Mouse (Mus musculus) monocyte, adult 59 days (primary cell): ENCODE results near the gene Trhr2. TPM values are rescaled to one million over a fixed set of nuclear protein-coding genes. Genes with fewer than 3 reads are reported as not detected.

Experiments used
- total RNA-seq, 2 experiments: library from RNA; stranded (reverse); gene quantifications; one replicate each; pipeline ENCODE4 v1.2.4; 2023

Trhr2 gene
- total RNA-seq, result not detected

DNA sequence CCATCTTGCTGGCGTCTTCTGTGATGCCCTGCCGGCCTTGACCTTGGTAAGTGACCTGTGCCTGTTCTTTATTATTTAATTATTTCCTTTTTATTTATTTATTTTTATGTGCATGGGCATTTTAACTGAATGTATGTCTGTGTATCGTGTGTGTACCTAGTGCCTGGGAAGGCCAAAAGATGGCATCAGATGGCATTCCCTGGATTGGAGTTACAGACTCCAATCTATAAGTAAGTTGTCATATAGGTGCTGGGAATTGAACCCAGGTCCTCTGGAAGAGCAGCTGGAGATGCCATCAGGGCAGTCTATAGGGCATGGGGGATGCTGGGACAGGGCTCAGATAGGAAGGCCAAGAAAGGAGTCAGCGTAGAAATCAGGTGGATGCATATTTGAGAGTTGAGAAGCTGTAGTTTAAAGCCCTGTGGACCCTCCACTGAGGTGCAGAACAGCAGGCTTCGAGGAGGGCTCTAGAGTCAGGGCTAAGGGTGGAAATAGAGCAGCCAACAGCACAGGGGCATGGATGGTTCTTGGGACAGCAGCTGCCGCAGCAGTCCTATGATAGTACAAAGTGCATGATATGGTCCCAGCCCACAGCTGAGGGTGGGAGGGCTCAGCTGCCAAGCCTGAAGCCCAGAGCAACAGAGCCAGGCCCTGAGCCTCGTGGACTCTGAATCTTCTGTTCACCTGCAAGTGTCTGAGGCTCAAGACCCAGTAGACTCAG, at the start of gene Trhr2:
TSS of gene Trhr2 (minus strand) at position 51 of the 721 bp plus-strand sequence.

DNA sequence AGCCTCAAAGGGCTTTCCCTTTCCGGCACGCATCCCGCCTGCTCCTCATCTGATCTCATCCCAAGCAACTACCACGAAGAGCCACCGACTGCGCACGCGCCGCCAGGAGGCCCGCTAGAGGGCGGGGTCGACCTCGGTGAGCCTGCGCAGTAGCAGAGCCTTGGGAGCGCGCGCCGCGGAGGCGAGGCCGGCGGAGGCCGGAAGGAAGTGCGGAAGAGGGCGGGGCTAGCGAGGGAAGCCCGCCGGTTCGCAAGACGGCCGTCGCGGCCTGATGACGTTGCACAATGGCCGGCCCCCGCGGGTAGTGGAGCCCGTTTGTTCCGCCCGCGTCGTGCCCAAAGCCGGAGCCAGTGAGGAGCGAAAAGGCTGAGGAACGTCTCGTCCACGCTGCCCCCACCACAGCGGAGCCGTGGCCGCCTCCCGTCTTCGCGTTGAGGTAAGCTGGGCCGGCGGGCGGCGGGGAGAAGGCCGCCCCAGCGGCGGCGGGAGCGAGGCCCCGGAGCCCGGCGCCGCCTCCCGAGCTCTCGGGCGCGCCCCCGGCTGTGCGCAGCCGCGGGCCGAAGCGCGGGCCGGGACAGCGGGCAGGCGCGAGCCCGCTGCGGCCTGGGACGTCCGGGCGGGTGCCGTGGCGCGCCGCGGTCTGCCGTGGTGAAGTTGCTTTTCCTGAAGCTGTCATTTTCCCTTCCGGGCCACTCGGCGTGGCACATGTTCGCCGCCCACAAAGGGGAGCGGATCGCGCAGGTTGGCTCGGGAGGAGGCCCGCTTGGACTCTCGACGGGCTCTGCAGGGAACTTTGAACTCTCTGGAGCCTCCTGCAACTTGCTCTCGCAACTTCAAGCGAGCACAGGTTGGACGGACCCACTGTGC, 16.1 kb upstream of the Trhr2 start, which contains the start of gene Zc3h18:
TSS of gene Zc3h18 (plus strand) at position 245 of the 867 bp plus-strand sequence.

Other genes starting within 250 kb of the Trhr2 start
- gene Zfpm1, start 78.6 kb downstream of the Trhr2 start, total RNA-seq, result 1 to 10 TPM; 6.2 to 8.8 TPM
- gene Zc3h18, start 15.9 kb upstream of the Trhr2 start, total RNA-seq, result 10 to 100 TPM; 73.0 to 84.4 TPM
- under 1 TPM in 1 of 2 experiments, not detected in 1; 0.73 TPM for gene Il17c, start 61.3 kb upstream of the Trhr2 start, total RNA-seq
- 100 to 1,000 TPM; 719 to 753 TPM for gene Cyba, start 72.2 kb upstream of the Trhr2 start, total RNA-seq
- 10 to 100 TPM; 27.0 to 27.9 TPM for gene Mvd, start 82.7 kb upstream of the Trhr2 start, total RNA-seq
- not detected for gene Snai3, start 100.0 kb upstream of the Trhr2 start, total RNA-seq
- 10 to 100 TPM; 79.5 to 90.9 TPM for gene Rnf166, start 115.3 kb upstream of the Trhr2 start, total RNA-seq
- 10 to 100 TPM; 16.9 to 21.0 TPM for gene Ctu2, start 115.4 kb upstream of the Trhr2 start, total RNA-seq
- gene Piezo1, start 190.6 kb upstream of the Trhr2 start, total RNA-seq, result 100 to 1,000 TPM; 125 to 127 TPM
- 10 to 100 TPM; 23.8 to 29.1 TPM for gene Cdt1, start 207.3 kb upstream of the Trhr2 start, total RNA-seq
- 100 to 1,000 TPM; 142 to 157 TPM for gene Aprt, start 216.2 kb upstream of the Trhr2 start, total RNA-seq